9 mouse cellular contexts compared by ENCODE assay signal in genomic region chr4:55364374-55364773, GRCm38 (mm10). TPM values are rescaled to one million over a fixed set of nuclear protein-coding genes. Genes with fewer than 3 reads are reported as not detected.
A peak's percentile ranks its signal among the peaks of the same experiment; 100 is the strongest.
DNase-seq lines count a peak whose midpoint lies in the region; ATAC-seq and TF ChIP-seq lines count a peak whose summit lies in the region.
"Had no signal": no experiment of that assay in that cellular context is flagged by ENCODE, and none has a peak within 500 bp of the region (broad histone marks: within the 10 kb centered on the region; RNA-seq: fewer than 3 reads in every experiment).

No protein-coding gene starts in this region.

- H3K9ac ChIP-seq in lung, embryonic 14.5 days: no peak overlapping the region
- H3K9ac ChIP-seq: limb, embryonic 13.5 days had no signal

- H3K4me3 ChIP-seq in lung, embryonic 14.5 days (ENCODE audit: low read depth, low read length): no peak overlapping the region
- no peak overlapping the region for H3K4me3 ChIP-seq in lung, adult 2 months (replicated peaks; ENCODE audit: extremely low read depth, low read depth, low read length)
- H3K4me3 ChIP-seq: limb, embryonic 13.5 days had no signal

- WGBS in lung, embryonic 14.5 days: 91% methylated on average over 4 of the region's 4 CpGs
- WGBS in lung, adult 2 months: 97% methylated on average over 4 of the region's 4 CpGs

- no peaks in the 10 kb centered on the region for H3K9me3 ChIP-seq in lung, embryonic 14.5 days (ENCODE audit: low read depth, low read length)
- H3K9me3 ChIP-seq: limb, embryonic 13.5 days had no signal

- no peaks in the 10 kb centered on the region for H3K4me1 ChIP-seq in lung, embryonic 14.5 days (ENCODE audit: insufficient read depth)
- H3K4me1 ChIP-seq in lung, adult 2 months (ENCODE audit: control insufficient read depth, insufficient read depth, low read length): peaks cover 4% of the 10 kb centered on the region
- H3K4me1 ChIP-seq: limb, embryonic 13.5 days had no signal

- ATAC-seq in lung, embryonic 14.5 days (ENCODE audit: insufficient read depth): no peak

- H3K27me3 ChIP-seq in lung, embryonic 14.5 days (ENCODE audit: insufficient read depth, low read length): no peaks in the 10 kb centered on the region
- H3K27me3 ChIP-seq: limb, embryonic 13.5 days had no signal

- TF ChIP-seq POLR2A in lung, adult 2 months (IDR thresholded peaks at IDR 0.05; ENCODE audit: borderline replicate concordance, extremely low read depth, low read depth, low read length): no peak

- H3K36me3 ChIP-seq in lung, embryonic 14.5 days (ENCODE audit: insufficient read depth): peaks cover 14% of the 10 kb centered on the region

- no peak overlapping the region for H3K4me2 ChIP-seq in lung, embryonic 14.5 days
- H3K4me2 ChIP-seq: limb, embryonic 13.5 days had no signal

- H3K27ac ChIP-seq in lung, embryonic 14.5 days (ENCODE audit: low read depth): no peak overlapping the region
- H3K27ac ChIP-seq: limb, embryonic 13.5 days had no signal

- peak; percentile 47; the same call in 1 of the 2 replicates for TF ChIP-seq CTCF in lung, embryonic 14.5 days (IDR thresholded peaks at IDR 0.05; ENCODE audit: low read depth)
- no peak for TF ChIP-seq CTCF in lung, adult 2 months (IDR thresholded peaks at IDR 0.05; ENCODE audit: insufficient read depth, low read length)

- DNase-seq in adrenal gland, postnatal 10 days: peak; percentile 30
- DNase-seq in adrenal gland, adult 8-10 months: no peak
- peak; percentile 45 for DNase-seq in lung, embryonic 14.5 days
- DNase-seq in lung, adult 2 months: no peak
- DNase-seq in liver: peak; percentile 65
- peak; percentile 38 to 54 for DNase-seq in thymus, postnatal 10 days (ENCODE audit: low spot score in 2 of 2)
- no peak for DNase-seq in urinary bladder, postnatal 10 days (ENCODE audit: low spot score)
- no peak for DNase-seq in adrenal gland, adult 2 months

RNA-seq across cellular contexts. Expression of gene Rad23b, which starts 14.5 kb away (rescaled TPM):
- 100 to 1,000 TPM; 109 to 128 TPM for total RNA-seq in adrenal gland, postnatal 10 days (2021)
- total RNA-seq in adrenal gland, adult 8-10 months (2022): 100 to 1,000 TPM; 124 to 153 (median 132) TPM
- 70.5 and 70.7 TPM in 2 replicates for polyA plus RNA-seq in lung, embryonic 14.5 days (2014; fragmentation: Nextera tagmentation; extraction: Ambion mirVana)
- polyA plus RNA-seq in lung, adult 2 months (2012; rRNA removed): 212 and 283 TPM in 2 replicates
- 100 to 1,000 TPM; 129 to 174 TPM for total RNA-seq in adrenal gland, adult 2 months (2021)
- 314 and 322 TPM in 2 replicates for polyA plus RNA-seq in adrenal gland, adult 2 months (2012; rRNA removed)

Comparison
In these comparisons a context has a peak if more than half of its experiments do, and no peak if none do; other contexts are left out.
1. DNase-seq: peak in adrenal gland, postnatal 10 days (single experiment), lung, embryonic 14.5 days (single experiment), liver (single experiment) and thymus, postnatal 10 days (2 of 2); none in adrenal gland, adult 8-10 months (single experiment), lung, adult 2 months (single experiment), urinary bladder, postnatal 10 days (single experiment) and adrenal gland, adult 2 months (single experiment).